Mouse (Mus musculus): Measurements from ENCODE around the gene Mbd3.
"Not testable (repeated sequence)": the region's sequence is repeated elsewhere in the genome, so short reads cannot be mapped to it uniquely, and the experiment has no call there.

The Mbd3 gene

GRCm38 (mm10) chr10:80367954-80368353 lies 31.4 kb downstream of the Mbd3 start:
- DNase-seq: no peak

GRCm38 (mm10) chr10:80365736-80366135 lies 33.6 kb downstream of the Mbd3 start:
- DNase-seq: no peak

GRCm38 (mm10) chr10:80363734-80364133 lies 35.6 kb downstream of the Mbd3 start:
- DNase-seq: no peak

DNA sequence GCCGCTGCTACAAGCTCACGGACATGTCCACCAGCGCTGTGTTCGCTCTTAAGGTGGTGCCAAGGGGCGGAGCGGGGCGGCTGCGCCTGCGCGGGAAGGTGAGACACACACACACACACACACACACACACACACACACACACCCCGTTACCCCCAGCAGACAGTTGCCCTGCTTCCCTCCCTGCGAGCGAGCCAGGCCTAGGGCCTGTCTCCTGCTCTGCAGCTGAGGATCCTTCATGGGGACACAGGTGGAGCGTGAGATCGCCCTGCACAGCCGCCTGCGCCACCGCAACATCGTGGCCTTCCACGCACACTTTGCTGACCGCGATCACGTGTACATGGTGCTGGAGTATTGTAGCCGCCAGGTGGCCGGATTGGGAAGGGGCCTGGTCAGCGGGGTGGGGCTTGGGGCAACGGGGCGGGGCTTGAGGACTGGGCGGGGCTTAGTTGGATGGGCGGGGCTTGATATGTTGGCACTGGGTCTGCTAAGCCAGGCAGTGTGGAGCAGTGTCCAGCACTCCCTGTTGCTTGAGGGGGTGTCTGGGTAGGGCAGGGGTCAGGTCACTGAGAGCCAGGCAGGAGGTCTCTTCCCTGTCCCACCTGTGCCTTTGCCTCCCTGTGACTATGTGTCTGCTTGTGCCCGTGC lies 41.2 kb downstream of the Mbd3 start:
- DNase-seq: no peak

DNA sequence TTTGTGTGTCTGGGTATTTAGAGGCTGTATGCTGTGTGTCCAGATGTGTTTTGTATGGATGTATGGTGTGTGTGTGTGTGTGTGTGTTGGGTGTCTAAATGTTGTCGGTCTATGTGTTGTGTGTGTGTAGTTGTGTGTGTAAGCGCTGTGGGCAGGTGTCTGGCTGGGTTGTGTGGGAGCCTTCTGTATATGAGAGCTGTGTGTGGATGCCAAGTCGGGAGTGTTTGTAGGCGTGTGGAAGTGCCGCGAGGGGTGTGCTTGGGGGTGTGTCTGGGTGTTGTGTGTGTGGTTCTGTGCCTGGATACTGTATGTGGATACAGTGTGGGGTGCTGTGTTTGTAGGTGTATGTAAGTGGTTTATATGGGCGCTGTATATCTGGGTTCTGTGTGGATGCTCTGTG lies 42.0 kb downstream of the Mbd3 start:
- DNase-seq: no peak

- no peak for DNase-seq
These were observed 42.6 kb downstream of the Mbd3 start for GRCm38 (mm10) chr10:80356737-80357136.

DNA sequence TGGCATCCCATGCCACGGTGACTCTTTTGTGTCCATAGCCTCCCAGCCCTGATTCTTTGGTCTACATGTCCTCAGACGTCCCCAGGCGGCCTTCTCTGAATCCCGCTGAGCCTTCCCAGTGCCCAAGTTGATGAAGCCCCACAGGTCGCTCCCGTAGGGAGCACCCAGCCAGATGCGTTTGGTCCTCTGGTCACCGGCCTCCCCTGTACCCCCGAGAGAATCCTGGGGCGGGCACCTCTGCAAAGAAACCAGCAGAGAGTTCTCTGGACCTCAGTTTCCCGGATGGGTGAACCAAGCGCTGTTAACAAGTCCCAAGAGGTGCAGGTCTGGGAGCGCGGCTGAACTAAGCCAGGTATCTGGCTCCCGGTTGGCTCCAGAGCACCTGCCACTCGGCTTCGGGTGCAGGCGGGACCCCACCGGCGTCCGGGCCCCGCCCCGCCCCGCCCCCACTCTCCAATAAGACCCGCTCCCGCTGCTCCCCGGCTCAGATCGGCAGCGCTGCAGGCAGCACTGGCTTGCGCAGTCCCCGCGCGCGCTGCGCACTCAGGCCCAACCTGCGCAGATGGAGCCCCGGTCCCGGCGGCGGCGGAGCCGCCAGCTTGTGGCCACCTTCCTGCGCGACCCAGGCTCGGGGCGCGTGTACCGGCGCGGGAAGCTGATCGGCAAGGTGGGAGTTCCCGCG lies 43.2 kb downstream of the Mbd3 start, which contains the start of gene Plk5:
Gene Plk5 (plus strand): TSS at position 459 of the 682 bp plus-strand sequence.
- DNase-seq: no peak

- DNase-seq: no peak
These were observed 43.9 kb downstream of the Mbd3 start for GRCm38 (mm10) chr10:80355431-80355830.

GRCm38 (mm10) chr10:80352727-80353126 lies 46.6 kb downstream of the Mbd3 start:
- no peak for DNase-seq

- DNase-seq: no peak
These were observed 47.5 kb downstream of the Mbd3 start for GRCm38 (mm10) chr10:80351896-80352295.

DNA sequence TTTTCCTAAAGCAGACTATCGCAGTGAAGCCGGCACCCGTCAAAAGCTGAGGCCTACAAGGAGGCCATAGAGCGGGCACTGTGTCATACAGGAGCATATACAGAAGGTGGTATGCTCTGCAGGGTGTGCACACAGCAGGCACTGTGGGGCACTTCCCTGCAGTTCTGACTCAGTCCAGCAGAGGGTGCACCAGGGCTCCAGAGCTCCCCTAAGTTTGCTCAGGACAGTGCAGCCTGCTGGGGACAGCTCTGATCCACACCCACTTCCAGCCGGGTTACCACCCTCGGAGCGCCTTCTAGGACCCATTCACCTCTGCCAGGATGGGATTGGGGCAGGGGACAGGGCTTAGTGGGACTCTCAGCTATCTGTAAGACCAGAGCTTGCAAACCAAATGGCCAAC lies 49.1 kb downstream of the Mbd3 start:
- peak; percentile 78 to 83 for DNase-seq

DNA sequence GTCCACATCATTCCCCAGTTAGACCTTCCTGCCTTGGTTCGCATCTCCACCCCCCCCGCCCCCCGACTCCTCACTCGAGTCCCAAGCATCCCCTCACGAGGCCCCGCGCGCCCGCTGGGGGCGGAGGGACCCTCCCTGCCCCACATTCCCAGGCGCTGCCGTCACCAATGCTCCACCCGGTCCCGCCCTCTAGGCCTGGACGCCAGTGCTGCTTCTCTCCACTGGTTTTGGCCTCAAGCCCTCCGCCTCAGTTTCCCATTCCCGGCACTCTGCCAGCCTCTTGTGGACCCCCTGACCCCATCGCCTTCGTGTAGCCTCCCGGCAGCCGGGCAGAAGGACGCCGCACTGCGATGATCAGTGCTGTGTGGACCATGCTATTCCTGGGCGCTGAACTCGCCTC lies 50.4 kb downstream of the Mbd3 start:
- no peak for DNase-seq

DNA sequence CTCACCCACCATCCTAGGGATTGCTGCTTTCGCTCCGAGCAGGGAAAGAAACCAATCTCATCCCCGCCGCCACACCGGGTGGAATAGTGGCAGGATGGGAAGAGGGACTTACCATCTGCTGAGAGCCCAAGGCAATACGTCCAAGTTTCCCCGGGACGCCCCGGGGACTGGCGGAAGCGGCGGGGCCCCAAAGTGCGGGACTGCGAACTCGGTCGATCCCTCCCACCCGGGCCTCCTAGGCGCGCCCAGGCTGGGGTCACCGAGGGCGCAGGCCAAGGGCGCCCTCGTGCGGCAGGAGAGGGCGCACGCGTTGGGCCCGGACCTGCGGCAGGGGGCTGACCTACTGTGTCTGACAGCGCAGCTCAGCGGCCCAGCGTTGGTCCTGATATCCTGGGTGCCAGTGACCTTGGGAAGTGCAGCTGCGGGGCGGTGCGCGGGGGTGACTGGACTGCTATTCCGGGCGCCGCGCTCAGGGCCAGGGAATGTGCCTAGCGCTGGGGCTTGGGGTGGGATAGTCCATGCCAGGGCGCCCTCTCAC lies 51.0 kb downstream of the Mbd3 start, which contains the start of gene Adamtsl5:
Gene Adamtsl5 (minus strand): TSS at position 169 of the 538 bp plus-strand sequence.
- peak; percentile 67 to 73 for DNase-seq

- no peak for DNase-seq
These were observed 51.8 kb downstream of the Mbd3 start for GRCm38 (mm10) chr10:80347514-80347967.

DNA sequence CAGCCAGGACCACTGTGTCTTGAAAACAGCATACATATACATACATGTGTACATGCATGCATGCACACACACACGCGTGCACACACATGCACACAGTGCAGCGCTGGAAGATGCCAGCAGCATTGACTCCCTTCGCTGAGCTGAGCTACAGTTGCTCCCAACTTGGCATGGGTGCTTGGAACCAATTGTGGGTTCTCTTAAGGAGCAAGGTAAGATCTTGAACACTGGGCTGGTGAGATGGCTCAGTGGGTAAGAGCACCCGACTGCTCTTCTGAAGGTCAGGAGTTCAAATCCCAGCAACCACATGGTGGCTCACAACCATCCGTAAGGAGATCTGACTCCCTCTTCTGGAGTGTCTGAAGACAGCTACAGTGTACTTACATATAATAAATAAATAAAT lies 53.4 kb downstream of the Mbd3 start:
- not testable (repeated sequence) for DNase-seq

GRCm38 (mm10) chr10:80345122-80345521 lies 54.2 kb downstream of the Mbd3 start:
- DNase-seq: peak; percentile 33 to 49

DNA sequence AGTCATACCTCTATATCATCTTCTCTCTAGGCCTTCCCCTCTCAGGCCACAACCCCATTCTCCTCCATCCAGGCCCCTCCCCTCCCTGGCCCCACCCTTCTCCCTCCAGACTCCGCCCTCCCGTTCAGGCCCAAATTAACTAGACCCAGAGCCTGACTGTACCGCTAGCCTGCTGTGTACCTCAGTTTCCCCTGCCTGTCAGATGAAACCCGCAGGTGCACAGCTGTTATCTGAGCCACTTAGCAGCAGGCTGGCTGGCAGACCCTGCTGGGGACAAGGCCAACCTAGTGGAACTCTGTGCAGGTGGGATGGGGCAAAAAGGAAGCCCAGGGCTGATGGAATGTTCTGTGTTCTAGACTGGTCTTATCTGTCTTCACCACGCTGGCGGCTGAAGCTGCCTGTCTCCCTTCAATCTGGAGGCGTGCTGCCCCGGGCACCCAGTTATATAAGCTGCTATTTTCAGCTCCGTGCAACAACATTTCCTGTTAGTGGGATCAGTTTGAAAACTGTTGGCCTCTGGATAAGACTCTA lies 55.2 kb downstream of the Mbd3 start:
- no peak for DNase-seq

- DNase-seq: no peak
These were observed 55.9 kb downstream of the Mbd3 start for GRCm38 (mm10) chr10:80343425-80343895.

DNA sequence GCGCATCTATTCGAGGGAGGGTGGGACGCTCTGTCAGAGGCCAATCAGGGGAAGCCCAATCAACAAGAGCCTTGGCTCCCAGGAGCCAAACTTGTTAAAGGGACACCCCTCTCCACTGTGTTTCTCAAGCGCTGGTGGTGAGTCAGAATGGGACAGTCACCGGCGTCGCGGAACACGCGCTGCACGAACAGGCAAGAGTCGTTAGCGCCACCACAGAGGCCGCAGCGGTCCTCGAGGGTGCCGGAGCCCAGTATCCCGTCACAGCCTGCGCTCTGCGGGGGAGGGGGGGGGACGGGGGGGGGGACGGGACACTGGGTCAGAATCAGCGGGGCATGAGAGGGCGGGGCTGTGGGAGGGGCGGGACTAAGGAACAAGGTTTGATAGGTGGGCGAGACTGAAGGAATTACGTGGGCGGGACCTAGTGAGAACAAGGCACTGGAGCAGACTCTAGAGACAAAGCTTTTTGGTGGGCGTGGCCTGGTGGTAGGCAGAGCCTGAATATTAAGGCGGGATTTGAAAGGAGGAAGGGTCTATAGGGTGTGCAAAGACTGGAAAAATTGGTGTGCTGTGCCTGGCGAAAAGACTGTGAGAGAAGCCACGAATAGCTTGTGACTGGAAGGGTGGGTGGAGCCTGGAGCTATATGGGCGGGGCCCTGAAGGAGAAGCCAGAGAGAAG lies 56.5 kb downstream of the Mbd3 start:
- DNase-seq: peak in 1 of 2 experiments; percentile 31

Data from thymus, postnatal 36 days (tissue).